Mouse (Mus musculus): Measurements from ENCODE around the gene Gm49366. TPM values are rescaled to one million over a fixed set of nuclear protein-coding genes. Genes with fewer than 3 reads are reported as not detected.

Gene Gm49366
- polyA plus RNA-seq, 1 experiment from 2014 or later, result not detected

Other genes starting within 250 kb of the Gm49366 start
- 16.1 and 19.4 TPM in 2 replicates for gene Numb, start 117.0 kb upstream of the Gm49366 start, polyA plus RNA-seq (2014; fragmentation: Nextera tagmentation; extraction: Ambion mirVana)
- 10.5 and 12.6 TPM in 2 replicates for gene Riox1, start 88.3 kb upstream of the Gm49366 start, polyA plus RNA-seq (2014; fragmentation: Nextera tagmentation; extraction: Ambion mirVana)
- gene Heatr4, start 54.1 kb upstream of the Gm49366 start, polyA plus RNA-seq (2014; fragmentation: Nextera tagmentation; extraction: Ambion mirVana), result not detected in 2 replicates
- gene Acot2, start 51.1 kb upstream of the Gm49366 start, polyA plus RNA-seq (2014; fragmentation: Nextera tagmentation; extraction: Ambion mirVana), result 11.3 and 13.7 TPM in 2 replicates
- 93.6 and 93.9 TPM in 2 replicates for gene Acot1, start 29.4 kb upstream of the Gm49366 start, polyA plus RNA-seq (2014; fragmentation: Nextera tagmentation; extraction: Ambion mirVana)
- gene Acot4, start 556 bp upstream of the Gm49366 start, polyA plus RNA-seq (2014; fragmentation: Nextera tagmentation; extraction: Ambion mirVana), result 0.47 and 0.59 TPM in 2 replicates
- 1.8 TPM in 2 replicates for gene Acot3, start 13.2 kb downstream of the Gm49366 start, polyA plus RNA-seq (2014; fragmentation: Nextera tagmentation; extraction: Ambion mirVana)
- 0.21 and 0.25 TPM in 2 replicates for gene Acot5, start 30.4 kb downstream of the Gm49366 start, polyA plus RNA-seq (2014; fragmentation: Nextera tagmentation; extraction: Ambion mirVana)
- gene Acot6, start 61.7 kb downstream of the Gm49366 start, polyA plus RNA-seq (2014; fragmentation: Nextera tagmentation; extraction: Ambion mirVana), result 1.3 and 1.9 TPM in 2 replicates
- 6.8 and 6.9 TPM in 2 replicates for gene Dnal1, start 75.4 kb downstream of the Gm49366 start, polyA plus RNA-seq (2014; fragmentation: Nextera tagmentation; extraction: Ambion mirVana)
- 3.4 and 3.9 TPM in 2 replicates for gene Pnma1, start 109.6 kb downstream of the Gm49366 start, polyA plus RNA-seq (2014; fragmentation: Nextera tagmentation; extraction: Ambion mirVana)
- gene Elmsan1, start 179.9 kb downstream of the Gm49366 start, polyA plus RNA-seq (2014; fragmentation: Nextera tagmentation; extraction: Ambion mirVana), result 4.2 and 4.5 TPM in 2 replicates
- 14.1 and 16.8 TPM in 2 replicates for gene Ptgr2, start 246.3 kb downstream of the Gm49366 start, polyA plus RNA-seq (2014; fragmentation: Nextera tagmentation; extraction: Ambion mirVana)

Data from neural tube, embryonic 14.5 days (tissue).